Mouse (Mus musculus) left cerebral cortex, postnatal 36 days (tissue): ENCODE measurements around the gene Inpp4b. TPM values are rescaled to one million over a fixed set of nuclear protein-coding genes. Genes with fewer than 3 reads are reported as not detected.

ENCODE experiments used
- DNase-seq, 2 experiments: peaks; one replicate each; pipeline ENCODE4 v3.0.0; 2021 to 2022; ENCODE audit warnings: low spot score in 2 of 2, mixed read lengths in 1 of 2
- intact Hi-C: fragments of 180-260 bp; cut with DNase I; formaldehyde crosslinking; loops from one replicate; pipeline ENCODE4 v1.15.1; 2025
- total RNA-seq, 2 experiments: library from RNA; stranded (reverse); gene quantifications; 2 replicates each; pipeline ENCODE4 v1.2.3; 2021

The Inpp4b gene
- total RNA-seq, 2 experiments from 2014 or later, result 9.9 to 13.1 TPM

GRCm38 (mm10) chr8:81639820-81640219, 297.5 kb downstream of the Inpp4b start:
- DNase-seq, result no peak
- intact Hi-C loops, result no loop called here

GRCm38 (mm10) chr8:81643030-81643429, 300.7 kb downstream of the Inpp4b start:
- intact Hi-C loops, result no loop called here
- DNase-seq, result no peak

GRCm38 (mm10) chr8:81692167-81692566, 349.8 kb downstream of the Inpp4b start:
- intact Hi-C loops, result no loop called here
- DNase-seq, result no peak

- intact Hi-C loops, result no loop called here
These were observed 352.5 kb downstream of the Inpp4b start for GRCm38 (mm10) chr8:81694893-81695292.

GRCm38 (mm10) chr8:81702038-81702437, 359.7 kb downstream of the Inpp4b start:
- no peak for DNase-seq
- intact Hi-C loops, result no loop called here

More at GRCm38 (mm10) chr8:81694893-81695292, 352.5 kb downstream of the Inpp4b start:
- DNase-seq, result no peak

- intact Hi-C loops, result no loop called here
- DNase-seq, result no peak
These were observed 361.4 kb downstream of the Inpp4b start for GRCm38 (mm10) chr8:81703571-81704365.

- no peak for DNase-seq
These were observed 365.1 kb downstream of the Inpp4b start for GRCm38 (mm10) chr8:81707436-81707835.

GRCm38 (mm10) chr8:81731332-81731731, 389.0 kb downstream of the Inpp4b start:
- no peak for DNase-seq
- intact Hi-C loops, result no loop called here

More at GRCm38 (mm10) chr8:81707436-81707835, 365.1 kb downstream of the Inpp4b start:
- intact Hi-C loops, result no loop called here

GRCm38 (mm10) chr8:81735655-81736054, 393.3 kb downstream of the Inpp4b start:
- no peak for DNase-seq
- intact Hi-C loops, result no loop called here

GRCm38 (mm10) chr8:81736103-81736502, 393.7 kb downstream of the Inpp4b start:
- DNase-seq, result no peak
- intact Hi-C loops, result no loop called here

- intact Hi-C loops, result no loop called here
- no peak for DNase-seq
These were observed 400.2 kb downstream of the Inpp4b start for GRCm38 (mm10) chr8:81742588-81742987.

- intact Hi-C loops, result no loop called here
These were observed 400.7 kb downstream of the Inpp4b start for GRCm38 (mm10) chr8:81743040-81743439.

GRCm38 (mm10) chr8:81745439-81745838, 403.1 kb downstream of the Inpp4b start:
- no peak for DNase-seq
- intact Hi-C loops, result no loop called here

More at GRCm38 (mm10) chr8:81743040-81743439, 400.7 kb downstream of the Inpp4b start:
- no peak for DNase-seq

- intact Hi-C loops, result no loop called here
- no peak for DNase-seq
These were observed 408.8 kb downstream of the Inpp4b start for GRCm38 (mm10) chr8:81751159-81751558.

GRCm38 (mm10) chr8:81756663-81757062, 414.3 kb downstream of the Inpp4b start:
- intact Hi-C loops, result no loop called here
- no peak for DNase-seq

GRCm38 (mm10) chr8:81757580-81758144, 415.3 kb downstream of the Inpp4b start:
- intact Hi-C loops, result no loop called here
- DNase-seq, result no peak

- no peak for DNase-seq
- intact Hi-C loops, result no loop called here
These were observed 419.1 kb downstream of the Inpp4b start for GRCm38 (mm10) chr8:81761466-81761865.

- intact Hi-C loops, result no loop called here
- DNase-seq, result no peak
These were observed 423.7 kb downstream of the Inpp4b start for GRCm38 (mm10) chr8:81766033-81766432.

- DNase-seq, result no peak
These were observed 425.3 kb downstream of the Inpp4b start for GRCm38 (mm10) chr8:81767411-81768312.

GRCm38 (mm10) chr8:81768313-81768675, 425.9 kb downstream of the Inpp4b start:
- intact Hi-C loops, result no loop called here
- no peak for DNase-seq

More at GRCm38 (mm10) chr8:81767411-81768312, 425.3 kb downstream of the Inpp4b start:
- intact Hi-C loops, result no loop called here
